Mouse (Mus musculus) cerebellum, adult 11-12 months (tissue): ENCODE data around the gene Atp8b4.

Experiments
- DNase-seq: peaks from one replicate; pipeline ENCODE4 v3.0.0; 2022

Atp8b4 gene

GRCm38 (mm10) chr2:126432481-126433066 lies 67.9 kb downstream of the Atp8b4 start:
- DNase-seq = no peak

GRCm38 (mm10) chr2:126429282-126429681 lies 71.2 kb downstream of the Atp8b4 start:
- DNase-seq = no peak

GRCm38 (mm10) chr2:126425223-126425622 lies 75.3 kb downstream of the Atp8b4 start:
- no peak for DNase-seq

- no peak for DNase-seq
These were observed 75.8 kb downstream of the Atp8b4 start for GRCm38 (mm10) chr2:126424714-126425113.

GRCm38 (mm10) chr2:126420901-126421300 lies 79.6 kb downstream of the Atp8b4 start:
- no peak for DNase-seq

GRCm38 (mm10) chr2:126418916-126419315 lies 81.6 kb downstream of the Atp8b4 start:
- DNase-seq = no peak

- no peak for DNase-seq
These were observed 83.7 kb downstream of the Atp8b4 start for GRCm38 (mm10) chr2:126416772-126417171.

- DNase-seq = no peak
These were observed 84.5 kb downstream of the Atp8b4 start for GRCm38 (mm10) chr2:126415981-126416380.

GRCm38 (mm10) chr2:126412759-126413158 lies 87.7 kb downstream of the Atp8b4 start:
- DNase-seq = no peak

GRCm38 (mm10) chr2:126399454-126399853 lies 101.0 kb downstream of the Atp8b4 start:
- DNase-seq = no peak

- no peak for DNase-seq
These were observed 101.5 kb downstream of the Atp8b4 start for GRCm38 (mm10) chr2:126399017-126399416.

GRCm38 (mm10) chr2:126398216-126398615 lies 102.3 kb downstream of the Atp8b4 start:
- DNase-seq = no peak

- no peak for DNase-seq
These were observed 103.0 kb downstream of the Atp8b4 start for GRCm38 (mm10) chr2:126397513-126397912.

- DNase-seq = no peak
These were observed 105.5 kb downstream of the Atp8b4 start for GRCm38 (mm10) chr2:126394924-126395323.

GRCm38 (mm10) chr2:126387458-126388037 lies 112.9 kb downstream of the Atp8b4 start:
- DNase-seq = no peak

GRCm38 (mm10) chr2:126386056-126386455 lies 114.4 kb downstream of the Atp8b4 start:
- no peak for DNase-seq

GRCm38 (mm10) chr2:126380300-126380699 lies 120.2 kb downstream of the Atp8b4 start:
- DNase-seq = no peak

- no peak for DNase-seq
These were observed 128.8 kb downstream of the Atp8b4 start for GRCm38 (mm10) chr2:126371634-126372033.

- no peak for DNase-seq
These were observed 130.7 kb downstream of the Atp8b4 start for GRCm38 (mm10) chr2:126369815-126370214.

GRCm38 (mm10) chr2:126363745-126364725 lies 136.4 kb downstream of the Atp8b4 start:
- DNase-seq = no peak

GRCm38 (mm10) chr2:126363050-126363744 lies 137.3 kb downstream of the Atp8b4 start:
- DNase-seq = peak; percentile 6

- no peak for DNase-seq
These were observed 139.2 kb downstream of the Atp8b4 start for GRCm38 (mm10) chr2:126361131-126361810.
